Mouse (Mus musculus) heart, postnatal 0 days (tissue): Measurements from ENCODE around the gene Arhgap9.

Experiments
- CTCF ChIP-seq: IDR thresholded peaks from 2 replicates; pipeline ENCODE4 v1.5.1; 2016; ENCODE audit warnings: antibody characterized with exemption, control low read depth, low read depth
- EP300 ChIP-seq: IDR thresholded peaks from 2 replicates; pipeline ENCODE4 v1.6.1; 2016; ENCODE audit warnings: antibody characterized with exemption, low read depth

DNA sequence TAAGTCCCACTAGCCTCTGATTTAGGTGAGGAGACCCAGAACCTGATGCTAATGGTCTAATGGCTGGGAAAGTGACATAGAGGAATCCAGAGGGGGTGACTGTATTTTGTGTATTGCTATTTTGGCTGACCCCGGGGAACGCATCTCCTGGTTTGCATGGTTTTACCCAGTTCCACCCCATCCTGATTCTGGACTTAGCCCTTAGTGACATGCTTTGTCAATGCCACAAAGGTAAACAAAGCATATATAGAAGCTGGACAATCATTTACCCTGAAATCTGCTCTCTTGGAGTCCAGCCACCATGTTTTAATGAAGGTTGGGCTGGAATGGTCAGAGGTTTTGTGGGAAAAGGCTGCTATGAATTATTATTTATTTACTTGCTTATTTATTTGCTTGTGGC, 46.5 kb downstream of the Arhgap9 start:
- TF ChIP-seq CTCF (no peak), EP300 (no peak)
